ENCODE assay signal across 12 mouse cellular contexts in genomic region chr2:118512418-118513377, GRCm38 (mm10). TPM values are rescaled to one million over a fixed set of nuclear protein-coding genes. Genes with fewer than 3 reads are reported as not detected.
DNase-seq lines count a peak whose midpoint lies in the region; ATAC-seq and TF ChIP-seq lines count a peak whose summit lies in the region.
"Had no signal": no experiment of that assay in that cellular context is flagged by ENCODE, and none has a peak within 500 bp of the region (broad histone marks: within the 10 kb centered on the region; RNA-seq: fewer than 3 reads in every experiment).

No protein-coding gene starts in this region.

- no peak overlapping the region for H3K9ac ChIP-seq in hindbrain, postnatal 0 days (replicated peaks; ENCODE audit: low read length)
- no peak overlapping the region for H3K9ac ChIP-seq in heart, embryonic 16.5 days (ENCODE audit: low read length)
- no peak overlapping the region for H3K9ac ChIP-seq in stomach, postnatal 0 days (ENCODE audit: low read length)
- H3K9ac ChIP-seq: limb, embryonic 15.5 days; neural tube, embryonic 13.5 days had no signal

- no peak overlapping the region for H3K4me2 ChIP-seq in hindbrain, postnatal 0 days (ENCODE audit: low read depth, low read length)
- no peak overlapping the region for H3K4me2 ChIP-seq in heart, embryonic 16.5 days (ENCODE audit: low read depth, low read length)
- H3K4me2 ChIP-seq in stomach, postnatal 0 days (replicated peaks; ENCODE audit: low read depth) = no peak overlapping the region
- H3K4me2 ChIP-seq: limb, embryonic 15.5 days; neural tube, embryonic 13.5 days had no signal

- no peak for ATAC-seq in hindbrain, postnatal 0 days
- ATAC-seq in heart, embryonic 16.5 days (replicated peaks; ENCODE audit: extremely low read depth, insufficient read depth, low FRiP score) = no peak
- no peak for ATAC-seq in stomach, postnatal 0 days (ENCODE audit: low FRiP score, low TSS enrichment)
- ATAC-seq: forebrain, embryonic 16.5 days had no signal

- H3K4me3 ChIP-seq in hindbrain, embryonic 10.5 days = no peak overlapping the region
- no peak overlapping the region for H3K4me3 ChIP-seq in hindbrain, postnatal 0 days (ENCODE audit: low read length)
- no peak overlapping the region for H3K4me3 ChIP-seq in heart, embryonic 16.5 days (ENCODE audit: low read length)
- H3K4me3 ChIP-seq in stomach, postnatal 0 days (ENCODE audit: low read depth, low read length) = no peak overlapping the region
- H3K4me3 ChIP-seq: limb, embryonic 15.5 days; neural tube, embryonic 13.5 days had no signal

- no peaks in the 10 kb centered on the region for H3K36me3 ChIP-seq in hindbrain, embryonic 10.5 days
- H3K36me3 ChIP-seq in hindbrain, postnatal 0 days (ENCODE audit: insufficient read depth, low read length) = no peaks in the 10 kb centered on the region
- no peaks in the 10 kb centered on the region for H3K36me3 ChIP-seq in heart, embryonic 16.5 days (ENCODE audit: control insufficient read depth, insufficient read depth)
- no peaks in the 10 kb centered on the region for H3K36me3 ChIP-seq in stomach, postnatal 0 days (ENCODE audit: control insufficient read depth, insufficient read depth, low read length)
- H3K36me3 ChIP-seq: limb, embryonic 15.5 days; neural tube, embryonic 13.5 days had no signal

- TF ChIP-seq EP300 in stomach, postnatal 0 days (optimal IDR thresholded peaks at IDR 0.05) = no peak

- no peaks in the 10 kb centered on the region for H3K9me3 ChIP-seq in hindbrain, embryonic 10.5 days
- no peaks in the 10 kb centered on the region for H3K9me3 ChIP-seq in hindbrain, postnatal 0 days (ENCODE audit: low read length)
- H3K9me3 ChIP-seq in heart, embryonic 16.5 days (replicated peaks; ENCODE audit: control insufficient read depth, low read length) = no peaks in the 10 kb centered on the region
- no peaks in the 10 kb centered on the region for H3K9me3 ChIP-seq in stomach, postnatal 0 days (ENCODE audit: control insufficient read depth, low read length)
- H3K9me3 ChIP-seq: limb, embryonic 15.5 days; neural tube, embryonic 13.5 days had no signal

- no peak for DNase-seq in hindbrain, embryonic 10.5 days (ENCODE audit: low spot score)
- DNase-seq in hindbrain, postnatal 0 days (ENCODE audit: low spot score) = no peak
- peak; percentile 46 for DNase-seq in ovary, adult 18-20 months (ENCODE audit: low spot score)
- DNase-seq in ovary, postnatal 14 days (ENCODE audit: low spot score) = no peak
- DNase-seq in stomach, postnatal 0 days (ENCODE audit: low spot score) = no peak
- DNase-seq in urinary bladder, postnatal 25 days (ENCODE audit: low spot score) = no peak
- DNase-seq: right cerebral cortex, postnatal 14 days; thymus, adult 18-20 months had no signal

- WGBS in hindbrain, embryonic 10.5 days = 81% methylated on average over 16 of the region's 16 CpGs
- 82% methylated on average over 16 of the region's 16 CpGs for WGBS in hindbrain, postnatal 0 days
- 74% methylated on average over 16 of the region's 16 CpGs for WGBS in heart, embryonic 16.5 days
- 73% methylated on average over 16 of the region's 16 CpGs for WGBS in stomach, postnatal 0 days

- peaks cover 4% of the 10 kb centered on the region; the same call in 1 of the 2 replicates for H3K27me3 ChIP-seq in hindbrain, embryonic 10.5 days (ENCODE audit: insufficient read depth, poor library complexity, severe bottlenecking)
- H3K27me3 ChIP-seq in hindbrain, postnatal 0 days (ENCODE audit: insufficient read depth, low read length) = no peaks in the 10 kb centered on the region
- no peaks in the 10 kb centered on the region for H3K27me3 ChIP-seq in heart, embryonic 16.5 days (ENCODE audit: control insufficient read depth, insufficient read depth, low read length)
- H3K27me3 ChIP-seq in stomach, postnatal 0 days (ENCODE audit: control insufficient read depth, insufficient read depth, low read length) = no peaks in the 10 kb centered on the region
- H3K27me3 ChIP-seq: limb, embryonic 15.5 days had no signal

- H3K27ac ChIP-seq in hindbrain, embryonic 10.5 days = peak overlapping the region; percentile 91
- H3K27ac ChIP-seq in hindbrain, postnatal 0 days = no peak overlapping the region
- H3K27ac ChIP-seq in heart, embryonic 16.5 days (ENCODE audit: low read length) = peak overlapping the region; percentile 36
- peak overlapping the region; percentile 45; the same call in 1 of the 2 replicates for H3K27ac ChIP-seq in stomach, postnatal 0 days (replicated peaks)

- no peak for TF ChIP-seq CTCF in hindbrain, postnatal 0 days (IDR thresholded peaks at IDR 0.05; ENCODE audit: low read depth)
- no peak for TF ChIP-seq CTCF in stomach, postnatal 0 days (IDR thresholded peaks at IDR 0.05; ENCODE audit: low read depth)

- H3K4me1 ChIP-seq in hindbrain, embryonic 10.5 days (replicated peaks) = peaks cover 36% of the 10 kb centered on the region
- H3K4me1 ChIP-seq in hindbrain, postnatal 0 days (ENCODE audit: insufficient read depth, low read length) = peaks cover 7% of the 10 kb centered on the region; the same call in 1 of the 2 replicates
- peaks cover 11% of the 10 kb centered on the region for H3K4me1 ChIP-seq in heart, embryonic 16.5 days (ENCODE audit: control insufficient read depth, insufficient read depth, low read length)
- H3K4me1 ChIP-seq in stomach, postnatal 0 days (replicated peaks; ENCODE audit: control insufficient read depth, insufficient read depth) = peaks cover 5% of the 10 kb centered on the region

RNA-seq across cellular contexts. Expression of gene Srp14, which starts 33.2 kb away (rescaled TPM):
- 281 and 316 TPM in 2 replicates for polyA plus RNA-seq in hindbrain, embryonic 10.5 days (2016; fragmentation: Nextera tagmentation; extraction: Ambion mirVana)
- 126 and 151 TPM in 2 replicates for total RNA-seq in hindbrain, postnatal 0 days (2014; rRNA removed)
- 330 and 361 TPM in 2 replicates for polyA plus RNA-seq in hindbrain, postnatal 0 days (2015; fragmentation: Nextera tagmentation; extraction: Ambion mirVana)
- polyA plus RNA-seq in heart, embryonic 16.5 days (2015; fragmentation: Nextera tagmentation; extraction: Ambion mirVana) = 197 and 220 TPM in 2 replicates
- 175 and 180 TPM in 2 replicates for polyA plus RNA-seq in stomach, postnatal 0 days (2015; fragmentation: Nextera tagmentation; extraction: Ambion mirVana)

RNA-seq across cellular contexts. Expression of gene Bmf, which starts 36.8 kb away (rescaled TPM):
- polyA plus RNA-seq in hindbrain, embryonic 10.5 days (2016; fragmentation: Nextera tagmentation; extraction: Ambion mirVana) = 4.8 and 4.9 TPM in 2 replicates
- 10.4 and 10.6 TPM in 2 replicates for total RNA-seq in hindbrain, postnatal 0 days (2014; rRNA removed)
- polyA plus RNA-seq in hindbrain, postnatal 0 days (2015; fragmentation: Nextera tagmentation; extraction: Ambion mirVana) = 1.3 and 1.4 TPM in 2 replicates
- 1.4 and 1.8 TPM in 2 replicates for polyA plus RNA-seq in heart, embryonic 16.5 days (2015; fragmentation: Nextera tagmentation; extraction: Ambion mirVana)
- 2.3 and 2.8 TPM in 2 replicates for polyA plus RNA-seq in stomach, postnatal 0 days (2015; fragmentation: Nextera tagmentation; extraction: Ambion mirVana)
